Mouse (Mus musculus) megakaryocyte, embryonic 14.5 days (primary cell): ENCODE data around the gene Ahdc1.

Source experiments
- FLI1 ChIP-seq: IDR thresholded peaks from 2 replicates; pipeline ENCODE4 v1.6.1; 2012; ENCODE audit warnings: low read length, inconsistent platforms, mixed read lengths
- GATA1 ChIP-seq: IDR thresholded peaks from 3 replicates; pipeline ENCODE4 v1.6.1; 2012; ENCODE audit warnings: mixed read lengths, low read length, inconsistent platforms, borderline replicate concordance

GRCm38 (mm10) chr4:133078947-133079346 is 67.9 kb downstream of the Ahdc1 start:
- TF ChIP-seq GATA1: no peak
- TF ChIP-seq FLI1: no peak
